Mouse (Mus musculus): ENCODE measurements at regions not wholly inside any gene's neighbourhood (a gene's known extent, or its start where the extent isn't known, plus 50 kb on each side); places are given as distances from the start of the nearest gene placed in this dataset.

- DNase-seq (ENCODE audit: low spot score in 2 of 2) = no peak
Observed at GRCm38 (mm10) chr7:116847846-116848730, 343.9 kb downstream of the Nucb2 start.

- no peak for DNase-seq (ENCODE audit: low spot score in 2 of 2)
Observed at GRCm38 (mm10) chr7:116853351-116853750, 349.2 kb downstream of the Nucb2 start.

- no peak for DNase-seq (ENCODE audit: low spot score in 2 of 2)
Observed at GRCm38 (mm10) chr7:116857141-116857540, 353.0 kb downstream of the Nucb2 start.

GRCm38 (mm10) chr7:116857744-116858143 lies 353.6 kb downstream of the Nucb2 start:
- no peak for DNase-seq (ENCODE audit: low spot score in 2 of 2)

GRCm38 (mm10) chr7:116882268-116882964 lies 378.2 kb downstream of the Nucb2 start:
- DNase-seq (ENCODE audit: low spot score in 2 of 2) = no peak

DNA sequence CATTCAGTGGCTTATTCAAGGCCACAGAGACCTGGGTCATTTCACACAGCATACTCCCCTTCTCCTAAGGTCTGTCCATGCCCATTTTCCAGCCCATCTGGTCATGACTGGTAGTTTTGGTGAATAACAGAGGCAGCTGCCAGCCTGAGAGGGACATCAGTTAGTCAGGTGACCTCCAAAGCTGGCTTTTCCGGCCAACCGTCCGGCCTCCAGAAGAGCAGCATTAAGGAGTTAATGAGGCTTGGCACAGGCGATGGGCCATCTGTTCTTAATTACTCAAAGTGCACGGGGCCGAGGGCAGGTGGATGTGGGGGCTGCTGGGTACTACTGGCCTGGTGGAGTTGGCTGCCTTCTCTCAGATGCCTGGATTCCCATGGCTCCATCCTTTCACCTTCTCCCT lies 389.7 kb downstream of the Nucb2 start:
- DNase-seq (ENCODE audit: low spot score in 2 of 2) = no peak

DNA sequence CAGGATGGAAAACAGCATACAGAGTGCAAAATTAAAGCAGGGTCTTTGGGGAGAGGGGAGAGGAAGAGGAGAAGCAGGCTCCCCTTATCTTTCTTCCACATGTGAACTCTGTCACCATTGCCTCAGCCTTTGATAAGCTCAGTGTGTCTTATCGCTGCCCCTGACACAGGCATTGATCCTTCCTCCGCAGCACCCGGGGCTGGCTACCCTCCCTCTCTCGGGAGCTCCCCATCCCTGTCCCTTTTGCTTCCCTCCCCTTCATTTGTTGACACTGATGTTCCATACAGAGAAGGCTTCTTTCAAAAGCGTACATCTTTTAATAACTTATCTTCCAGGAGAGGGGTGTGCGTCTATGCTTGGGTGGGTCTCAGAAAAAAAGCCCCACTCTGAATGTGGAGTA lies 411.6 kb downstream of the Nucb2 start:
- DNase-seq (ENCODE audit: low spot score in 2 of 2) = no peak

GRCm38 (mm10) chr7:116917921-116918670 lies 413.9 kb downstream of the Nucb2 start:
- DNase-seq (ENCODE audit: low spot score in 2 of 2) = no peak

DNA sequence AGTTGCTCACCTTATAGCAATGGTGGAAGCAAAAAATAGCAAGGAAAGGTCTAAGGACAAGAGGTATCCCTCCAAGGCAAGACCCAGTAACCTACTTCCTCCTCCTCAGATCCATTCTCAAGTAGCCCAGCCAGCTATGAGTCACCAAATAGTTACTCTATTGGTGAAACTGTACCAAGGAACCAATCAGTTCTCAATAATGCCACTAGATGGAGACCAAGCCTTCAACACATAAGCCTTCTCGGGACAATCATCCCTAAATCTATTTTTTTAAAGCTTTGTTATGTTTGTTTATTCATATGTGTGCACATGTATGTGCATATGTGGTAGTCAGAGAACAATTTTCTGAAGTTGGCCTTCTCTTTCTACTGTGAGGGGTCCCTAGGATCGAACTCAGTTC lies 434.3 kb upstream of the Xylt1 start:
- DNase-seq (ENCODE audit: low spot score in 2 of 2) = no peak

GRCm38 (mm10) chr7:116959196-116959895 lies 421.4 kb upstream of the Xylt1 start:
- DNase-seq (ENCODE audit: low spot score in 2 of 2) = peak in 1 of 2 experiments; percentile 7

- DNase-seq (ENCODE audit: low spot score in 2 of 2) = peak; percentile 6 to 51
Observed at GRCm38 (mm10) chr7:116963839-116964238, 416.9 kb upstream of the Xylt1 start.

- DNase-seq (ENCODE audit: low spot score in 2 of 2) = no peak
Observed at GRCm38 (mm10) chr7:116991351-116991750, 389.4 kb upstream of the Xylt1 start.

- no peak for DNase-seq (ENCODE audit: low spot score in 2 of 2)
Observed at GRCm38 (mm10) chr7:116992166-116992565, 388.6 kb upstream of the Xylt1 start.

DNA sequence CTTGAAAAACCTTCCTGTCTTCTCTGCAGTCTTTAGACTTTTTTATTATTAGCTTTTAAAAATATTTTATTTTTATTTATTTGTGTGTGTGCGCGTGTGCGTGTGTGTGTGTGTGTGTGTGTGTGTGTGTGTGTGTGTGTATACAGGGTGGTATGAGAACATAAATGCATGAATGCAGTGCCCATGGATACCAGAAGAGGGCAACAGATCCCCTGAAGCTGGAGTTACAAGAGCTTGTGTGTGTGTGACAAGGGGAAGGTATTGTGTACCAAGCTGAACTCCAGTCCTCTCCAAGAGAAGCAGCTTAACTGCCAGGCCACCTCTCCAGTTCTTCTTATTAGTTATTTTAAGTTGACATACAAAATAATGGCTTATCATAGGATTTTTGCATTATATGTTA lies 385.0 kb upstream of the Xylt1 start:
- no peak for DNase-seq (ENCODE audit: low spot score in 2 of 2)

DNA sequence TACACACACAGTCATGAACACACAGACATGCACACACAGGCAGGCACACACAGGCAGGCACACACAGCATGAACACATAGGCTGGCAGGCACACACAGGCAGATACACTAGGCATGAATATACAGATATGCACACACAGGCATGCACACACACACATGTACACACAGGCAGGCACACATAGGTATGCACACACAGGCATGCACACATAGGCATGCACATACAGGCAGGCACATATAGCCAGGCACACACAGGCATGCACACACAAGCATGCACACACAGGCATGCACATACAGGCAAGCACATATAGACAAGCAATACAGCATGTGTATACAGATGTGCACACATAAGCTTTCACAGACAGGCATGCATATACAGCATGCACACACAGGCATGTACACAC lies 377.6 kb upstream of the Xylt1 start:
- no peak for DNase-seq (ENCODE audit: low spot score in 2 of 2)

GRCm38 (mm10) chr7:117018349-117018748 lies 362.4 kb upstream of the Xylt1 start:
- peak; percentile 22 to 38 for DNase-seq (ENCODE audit: low spot score in 2 of 2)

- no peak for DNase-seq (ENCODE audit: low spot score in 2 of 2)
Observed at GRCm38 (mm10) chr7:117021716-117022115, 359.1 kb upstream of the Xylt1 start.

DNA sequence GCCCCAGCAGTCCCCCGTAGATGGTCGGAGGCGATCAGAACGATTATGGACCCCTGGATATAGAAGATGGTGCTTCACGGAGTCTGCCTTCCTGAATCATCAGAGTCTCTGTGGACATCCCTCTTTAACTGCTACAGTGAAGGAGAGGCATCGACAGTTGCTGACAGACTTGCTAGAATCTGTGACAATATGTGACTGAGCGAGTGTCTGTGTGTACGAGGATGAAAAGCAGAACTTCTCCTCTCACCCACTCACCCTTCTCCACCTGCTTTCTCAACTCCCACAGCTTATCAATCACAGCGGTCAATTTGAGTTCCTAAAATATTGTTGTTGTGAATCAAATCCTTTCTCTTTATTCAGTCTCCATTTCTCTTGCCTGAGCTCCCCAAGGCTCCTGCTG lies 335.9 kb upstream of the Xylt1 start:
- peak; percentile 31 to 55 for DNase-seq (ENCODE audit: low spot score in 2 of 2)

DNA sequence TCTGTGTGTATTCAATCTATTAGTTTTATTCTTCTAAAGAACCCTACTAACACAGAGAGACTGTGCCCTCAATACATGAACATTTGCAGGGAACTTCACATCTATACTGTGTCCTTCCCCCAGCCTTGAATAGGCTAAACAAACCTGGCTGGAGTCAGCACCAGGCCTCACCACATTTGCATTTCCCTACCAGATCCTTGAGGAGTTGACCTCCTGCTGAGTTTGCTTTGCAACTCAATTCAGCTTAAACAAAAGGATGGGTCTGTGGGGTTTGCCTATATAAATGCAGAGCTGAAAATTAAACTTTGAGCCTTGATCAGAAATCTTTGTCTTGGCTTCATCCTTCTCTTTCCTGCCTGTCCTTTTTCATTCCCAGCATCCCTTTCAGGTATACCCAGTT lies 331.5 kb upstream of the Xylt1 start:
- DNase-seq (ENCODE audit: low spot score in 2 of 2) = no peak

DNA sequence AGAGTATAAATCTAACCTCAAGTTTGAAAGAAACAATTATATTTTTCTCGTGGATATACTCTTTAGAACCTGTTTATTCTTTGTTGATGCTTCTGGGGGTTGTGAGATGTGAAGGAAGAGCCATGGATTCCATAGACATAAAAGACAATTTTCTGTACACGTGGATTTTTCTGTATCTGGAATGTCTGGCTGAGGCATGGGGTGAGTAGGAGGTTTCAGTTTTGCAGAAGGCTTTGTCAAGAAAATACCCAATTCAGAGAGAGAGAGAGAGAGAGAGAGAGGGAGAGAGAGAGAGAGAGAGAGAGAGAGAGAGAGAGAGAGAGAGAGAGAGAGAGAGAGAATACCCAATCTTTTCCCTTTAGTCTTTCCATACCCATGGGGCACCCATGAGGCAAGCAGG lies 315.0 kb upstream of the Xylt1 start:
- no peak for DNase-seq (ENCODE audit: low spot score in 2 of 2)

DNA sequence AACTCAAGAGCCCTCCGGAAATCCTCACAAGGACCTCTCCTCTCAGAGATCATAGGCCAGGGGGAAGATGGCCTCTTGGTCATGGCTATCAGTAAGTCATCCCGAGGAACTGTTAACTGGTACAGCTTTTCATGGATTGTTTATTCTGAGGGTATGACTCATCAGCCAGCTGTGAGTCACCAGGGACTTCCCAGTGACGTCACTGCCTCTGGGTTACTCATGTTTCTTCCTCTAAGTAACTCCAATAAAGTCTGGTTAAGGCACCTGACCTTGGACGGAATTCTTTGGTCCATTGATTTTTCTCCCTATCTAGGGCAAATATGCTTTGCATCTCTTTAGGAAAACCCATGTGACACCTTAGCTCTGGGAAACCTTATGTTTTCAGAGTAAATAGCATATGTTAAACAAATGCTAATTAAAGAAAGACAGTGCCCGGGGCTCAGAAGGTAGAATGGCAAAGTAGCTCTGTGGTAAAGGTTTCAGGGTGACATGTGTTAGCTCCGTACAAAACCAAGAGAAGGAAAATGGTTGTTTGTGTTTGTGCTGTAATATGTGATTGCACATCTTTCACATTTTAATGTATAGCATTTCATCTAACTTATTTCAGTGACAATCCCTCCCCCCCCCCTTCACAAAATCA lies 289.7 kb upstream of the Xylt1 start:
- DNase-seq (ENCODE audit: low spot score in 2 of 2) = no peak
